Mouse (Mus musculus) regulatory T cell (primary cell): Measurements from ENCODE around the gene Wbp1.

ENCODE experiments used
- in situ Hi-C: fragments of 300-600 bp; cut with MboI, MseI; formaldehyde crosslinking; loops from one replicate; pipeline ENCODE4 v1.15.1; 2025; ENCODE audit warnings: high pct_unique_total_duplicates

The Wbp1 gene

GRCm38 (mm10) chr6:83140044-83140443 lies 18.7 kb upstream of the Wbp1 start:
- in situ Hi-C loops: no loop called here

GRCm38 (mm10) chr6:83138056-83138455 lies 16.7 kb upstream of the Wbp1 start:
- in situ Hi-C loops: no loop called here

GRCm38 (mm10) chr6:83137576-83137950 lies 16.2 kb upstream of the Wbp1 start:
- in situ Hi-C loops: no loop called here

GRCm38 (mm10) chr6:83136881-83137575 lies 15.7 kb upstream of the Wbp1 start:
- in situ Hi-C loops: no loop called here

- in situ Hi-C loops: no loop called here
These were observed 15.0 kb upstream of the Wbp1 start for GRCm38 (mm10) chr6:83136291-83136880.

- in situ Hi-C loops: no loop called here
These were observed 14.3 kb upstream of the Wbp1 start for GRCm38 (mm10) chr6:83135571-83136161.

GRCm38 (mm10) chr6:83134951-83135513 lies 13.7 kb upstream of the Wbp1 start, which contains the start of gene Rtkn:
TSS of gene Rtkn (plus strand) at chr6:83135463.
- in situ Hi-C loops: no loop called here

GRCm38 (mm10) chr6:83134226-83134625 lies 12.9 kb upstream of the Wbp1 start:
- in situ Hi-C loops: no loop called here

GRCm38 (mm10) chr6:83132176-83132919 lies 11.0 kb upstream of the Wbp1 start:
- in situ Hi-C loops: no loop called here

- in situ Hi-C loops: no loop called here
These were observed 10.2 kb upstream of the Wbp1 start for GRCm38 (mm10) chr6:83131469-83132034.

GRCm38 (mm10) chr6:83127419-83127818 lies 6.1 kb upstream of the Wbp1 start:
- in situ Hi-C loops: no loop called here

- in situ Hi-C loops: no loop called here
These were observed 4.0 kb upstream of the Wbp1 start, which contains the start of gene Ino80b for GRCm38 (mm10) chr6:83125331-83125730. TSS of gene Ino80b (minus strand) at chr6:83125431.

- in situ Hi-C loops: no loop called here
These were observed 3.5 kb upstream of the Wbp1 start for GRCm38 (mm10) chr6:83124851-83125312.

GRCm38 (mm10) chr6:83122961-83123360 lies 1.6 kb upstream of the Wbp1 start:
- in situ Hi-C loops: no loop called here

GRCm38 (mm10) chr6:83121863-83122710 lies 728 bp upstream of the Wbp1 start:
- in situ Hi-C loops: no loop called here

- in situ Hi-C loops: no loop called here
These were observed 1.7 kb downstream of the Wbp1 start for GRCm38 (mm10) chr6:83119734-83120051.

- in situ Hi-C loops: no loop called here
These were observed 2.3 kb downstream of the Wbp1 start for GRCm38 (mm10) chr6:83118825-83119733.

- in situ Hi-C loops: no loop called here
These were observed 3.0 kb downstream of the Wbp1 start for GRCm38 (mm10) chr6:83118369-83118768.

GRCm38 (mm10) chr6:83117616-83118015 lies 3.7 kb downstream of the Wbp1 start:
- in situ Hi-C loops: no loop called here

- in situ Hi-C loops: no loop called here
These were observed 4.3 kb downstream of the Wbp1 start for GRCm38 (mm10) chr6:83117165-83117438.
